Mouse (Mus musculus) right cerebral cortex, postnatal 4 days (tissue): ENCODE results near the gene Zfp51.
"Not testable (repeated sequence)": the region's sequence is repeated elsewhere in the genome, so short reads cannot be mapped to it uniquely, and the experiment has no call there.

ENCODE experiments used
- DNase-seq: peaks from one replicate; pipeline ENCODE4 v3.0.0-alpha.2; 2022

The Zfp51 gene

GRCm38 (mm10) chr17:21450138-21450704 is at the start of gene Zfp51:
TSS of gene Zfp51 (plus strand) at chr17:21450374.
- peak; percentile 72 for DNase-seq

- DNase-seq = peak; percentile 52
These were observed 27.2 kb upstream of the Zfp51 start, which contains the start of gene Zfp54 for GRCm38 (mm10) chr17:21422664-21423599. TSS of gene Zfp54 (plus strand) at chr17:21423227.

- DNase-seq = not testable (repeated sequence)
These were observed 11.3 kb upstream of the Zfp51 start for GRCm38 (mm10) chr17:21438806-21439400.

- peak; percentile 52 for DNase-seq
These were observed 505 bp upstream of the Zfp51 start for GRCm38 (mm10) chr17:21449669-21450068.

- DNase-seq = no peak
These were observed 13.4 kb downstream of the Zfp51 start for GRCm38 (mm10) chr17:21463550-21463949.

- no peak for DNase-seq
These were observed 22.0 kb downstream of the Zfp51 start for GRCm38 (mm10) chr17:21472032-21472652.

GRCm38 (mm10) chr17:21472653-21473307 is 22.6 kb downstream of the Zfp51 start:
- DNase-seq = no peak

GRCm38 (mm10) chr17:21473362-21474190 is 23.4 kb downstream of the Zfp51 start:
- DNase-seq = no peak

GRCm38 (mm10) chr17:21474729-21475128 is 24.6 kb downstream of the Zfp51 start:
- not testable (repeated sequence) for DNase-seq

GRCm38 (mm10) chr17:21475290-21475689 is 25.1 kb downstream of the Zfp51 start:
- not testable (repeated sequence) for DNase-seq

GRCm38 (mm10) chr17:21476351-21476750 is 26.2 kb downstream of the Zfp51 start:
- not testable (repeated sequence) for DNase-seq

GRCm38 (mm10) chr17:21478103-21478777 is 28.1 kb downstream of the Zfp51 start:
- not testable (repeated sequence) for DNase-seq

GRCm38 (mm10) chr17:21488760-21489499 is 38.8 kb downstream of the Zfp51 start, which contains the start of gene Zfp53:
TSS of gene Zfp53 (plus strand) at chr17:21488998.
- DNase-seq = peak; percentile 70

GRCm38 (mm10) chr17:21489500-21490001 is 39.4 kb downstream of the Zfp51 start:
- DNase-seq = no peak

- no peak for DNase-seq
These were observed 51.2 kb downstream of the Zfp51 start for GRCm38 (mm10) chr17:21501365-21501764.

- DNase-seq = no peak
These were observed 54.4 kb downstream of the Zfp51 start for GRCm38 (mm10) chr17:21504524-21504923.

- no peak for DNase-seq
These were observed 56.1 kb downstream of the Zfp51 start for GRCm38 (mm10) chr17:21506258-21506657.

- DNase-seq = no peak
These were observed 59.6 kb downstream of the Zfp51 start for GRCm38 (mm10) chr17:21509756-21510155.
